Mouse (Mus musculus) lung, adult 10 weeks (tissue): Measurements from ENCODE around the gene Gm5849. TPM values are rescaled to one million over a fixed set of nuclear protein-coding genes. Genes with fewer than 3 reads are reported as not detected.

ENCODE experiments used
- polyA plus RNA-seq: library from polyadenylated mRNA; stranded (reverse); fragments of 350-450 nt; fragmentation: Illumina TruSeq; extraction: RNeasy Lipid Tissue Mini Kit (QIAGEN cat#74804); gene quantifications from one replicate; pipeline ENCODE4 v1.2.3, GENCODE M21; 2014; ENCODE audit warnings: low read depth, low replicate concordance; ENCODE audit not compliant: insufficient read depth

The Gm5849 gene
- polyA plus RNA-seq, result not detected

DNA sequence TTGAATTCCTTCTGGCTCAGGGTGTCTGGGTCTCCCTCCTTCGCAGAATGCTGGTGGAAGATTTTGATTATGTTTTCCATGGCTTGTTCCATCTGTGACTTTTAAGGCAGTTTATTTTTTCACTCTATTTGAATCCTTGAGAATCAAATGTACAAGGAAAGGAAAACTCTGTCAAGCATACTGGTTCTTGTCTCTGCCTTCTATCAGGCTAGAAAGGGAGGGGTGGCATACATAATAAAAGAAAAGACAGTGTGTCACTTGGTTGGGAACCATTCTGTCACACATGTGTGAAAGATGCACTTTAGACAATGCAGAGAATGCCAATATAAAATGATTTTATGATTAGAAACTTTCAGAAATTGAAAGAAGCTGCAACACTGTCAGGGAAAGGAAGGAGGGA, at the start of gene Gm5849:
Gm5849 (minus strand) TSS at position 101 of the 400 bp plus-strand sequence.

DNA sequence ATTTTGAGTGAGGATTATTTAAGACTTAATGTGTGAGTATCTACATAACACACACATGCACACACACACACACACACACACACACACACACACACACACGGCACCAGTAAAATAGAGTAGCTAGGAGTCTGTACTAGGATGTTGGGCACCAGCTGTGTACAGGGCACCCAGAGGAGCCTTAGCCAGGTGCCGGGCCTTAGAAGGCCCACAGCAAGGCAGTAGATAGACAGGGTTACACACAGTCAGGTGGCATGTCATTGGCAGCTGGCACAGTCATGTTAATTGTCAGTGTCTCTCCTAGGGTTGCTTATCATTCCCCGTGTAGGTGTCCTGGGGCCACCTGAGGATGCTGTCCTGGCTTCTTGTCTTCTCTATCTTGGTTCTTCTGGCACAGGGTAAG, 51.1 kb downstream of the Gm5849 start, which contains the start of gene Pglyrp4:
Pglyrp4 (plus strand) TSS at position 301 of the 400 bp plus-strand sequence.

Other genes with a start within 250 kb of the Gm5849 start
- gene S100a16, start 240.6 kb downstream of the Gm5849 start, polyA plus RNA-seq, result 329 TPM
- 1.1 TPM for gene S100a3, start 217.3 kb downstream of the Gm5849 start, polyA plus RNA-seq
- gene S100a2, start 187.6 kb downstream of the Gm5849 start, polyA plus RNA-seq, result not detected
- gene Gm42674, start 176.0 kb downstream of the Gm5849 start, polyA plus RNA-seq, result not detected
- gene S100a4, start 174.1 kb downstream of the Gm5849 start, polyA plus RNA-seq, result 223 TPM
- not detected for gene S100a5, start 169.4 kb downstream of the Gm5849 start, polyA plus RNA-seq
- 962 TPM for gene S100a6, start 165.0 kb downstream of the Gm5849 start, polyA plus RNA-seq
- gene S100a7a, start 123.9 kb downstream of the Gm5849 start, polyA plus RNA-seq, result 1.2 TPM
- 241 TPM for gene S100a8, start 108.9 kb downstream of the Gm5849 start, polyA plus RNA-seq
- 368 TPM for gene S100a9, start 82.2 kb downstream of the Gm5849 start, polyA plus RNA-seq
- gene Pglyrp4, start 51.0 kb downstream of the Gm5849 start, polyA plus RNA-seq, result not detected